Mouse (Mus musculus) liver, embryonic 14.5 days (tissue): ENCODE data around the gene Tubg1.

ENCODE experiments used
- CTCF ChIP-seq: IDR thresholded peaks from 2 replicates; pipeline ENCODE4 v1.5.1; 2016; ENCODE audit warnings: antibody characterized with exemption, low read depth, control low read depth
- EP300 ChIP-seq: IDR thresholded peaks from 2 replicates; pipeline ENCODE4 v1.6.1; 2016; ENCODE audit warnings: antibody characterized with exemption, low read depth

- TF ChIP-seq CTCF = no peak
- no peak for TF ChIP-seq EP300
These were observed 45.2 kb downstream of the Tubg1 start for GRCm38 (mm10) chr11:101164677-101165580.
